Mouse (Mus musculus) gastrocnemius, postnatal 14 days (tissue): ENCODE results near the gene Galnt18. TPM values are rescaled to one million over a fixed set of nuclear protein-coding genes. Genes with fewer than 3 reads are reported as not detected.

ENCODE experiments used
- DNase-seq: peaks from one replicate; pipeline ENCODE4 v3.0.0; 2021; ENCODE audit warnings: mixed read lengths
- intact Hi-C: fragments of 180-260 bp; cut with DNase I; formaldehyde crosslinking; loops from one replicate; pipeline ENCODE4 v1.15.1; 2025; ENCODE audit warnings: low total_unique reads
- total RNA-seq, 2 experiments: library from RNA; stranded (reverse); gene quantifications; 2 replicates each; pipeline ENCODE4 v1.2.3; 2021

The Galnt18 gene
- total RNA-seq, 2 experiments from 2014 or later, result 8.3 to 8.8 TPM

DNA sequence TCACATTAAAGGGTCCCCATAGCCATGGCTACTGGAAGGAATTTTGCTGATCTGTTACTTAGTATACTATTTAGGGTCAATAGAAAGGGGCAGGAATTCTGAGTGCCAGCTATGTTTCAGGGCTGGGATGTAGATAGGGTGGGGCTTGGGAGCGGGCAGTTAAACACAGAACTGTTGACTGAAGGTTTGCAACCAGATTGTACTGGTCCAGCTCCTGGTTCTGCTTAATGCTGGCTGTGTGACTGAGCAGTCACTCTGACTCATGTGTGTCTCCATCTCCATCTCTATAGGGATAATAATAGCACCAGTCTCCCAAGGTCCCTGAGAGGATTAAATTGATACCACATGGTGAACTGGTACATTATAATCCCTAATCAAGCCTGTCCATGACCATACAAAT, 258.9 kb downstream of the Galnt18 start:
- intact Hi-C loops, result no loop called here

DNA sequence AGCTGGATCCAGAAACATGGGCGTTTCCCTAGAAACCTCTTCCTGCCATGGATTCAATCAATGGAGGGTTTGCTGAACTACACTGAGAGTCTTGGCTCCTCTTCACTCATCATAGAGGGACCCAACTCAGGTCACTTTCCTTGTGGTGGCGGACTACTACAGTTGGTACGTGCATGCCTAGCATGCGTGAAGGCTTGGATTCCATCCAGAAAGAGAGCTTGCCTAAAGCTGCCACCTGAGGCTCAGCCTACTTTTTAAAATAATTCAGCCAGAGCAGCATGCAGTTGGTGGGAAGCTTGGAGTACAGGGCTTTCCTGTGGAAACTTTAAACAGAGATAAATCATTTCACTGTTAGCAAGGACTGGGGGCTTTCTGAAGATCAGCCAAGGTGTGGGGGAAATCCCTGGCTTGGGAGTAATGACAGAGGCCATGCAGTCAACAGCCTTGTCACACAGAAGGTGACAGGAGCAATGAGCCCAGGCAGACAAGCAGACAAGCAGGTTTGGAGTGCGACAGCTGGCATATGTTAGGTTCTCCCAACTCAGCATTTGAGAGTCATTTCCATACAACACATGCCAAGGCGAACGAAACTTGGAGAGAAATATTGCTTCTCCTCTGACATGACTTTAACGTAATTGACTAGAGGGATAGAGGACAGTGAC, 261.1 kb downstream of the Galnt18 start:
- no peak for DNase-seq

More for the DNA sequence above, 258.9 kb downstream of the Galnt18 start:
- no peak for DNase-seq

DNA sequence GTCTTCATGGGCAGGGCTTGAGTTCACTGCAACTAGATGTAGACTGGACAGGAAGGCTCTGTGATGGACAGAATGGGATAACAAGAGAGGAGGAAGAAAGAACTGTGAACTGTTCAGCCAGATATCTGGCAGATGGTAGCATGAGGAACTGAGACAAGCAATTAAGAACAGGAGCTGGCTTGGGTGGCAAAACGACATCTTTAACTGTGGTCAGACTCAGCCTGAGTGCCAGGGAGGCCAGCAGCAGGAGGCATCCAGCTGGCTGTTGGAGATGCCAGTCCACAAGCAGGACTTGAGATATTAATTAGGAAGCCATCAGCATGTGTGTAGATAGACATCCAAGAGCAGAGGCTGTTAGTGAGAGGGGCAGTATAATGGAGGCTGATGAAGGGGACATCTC, 262.9 kb downstream of the Galnt18 start:
- no peak for DNase-seq
- intact Hi-C loops, result no loop called here

More for the DNA sequence above, 261.1 kb downstream of the Galnt18 start:
- intact Hi-C loops, result no loop called here

DNA sequence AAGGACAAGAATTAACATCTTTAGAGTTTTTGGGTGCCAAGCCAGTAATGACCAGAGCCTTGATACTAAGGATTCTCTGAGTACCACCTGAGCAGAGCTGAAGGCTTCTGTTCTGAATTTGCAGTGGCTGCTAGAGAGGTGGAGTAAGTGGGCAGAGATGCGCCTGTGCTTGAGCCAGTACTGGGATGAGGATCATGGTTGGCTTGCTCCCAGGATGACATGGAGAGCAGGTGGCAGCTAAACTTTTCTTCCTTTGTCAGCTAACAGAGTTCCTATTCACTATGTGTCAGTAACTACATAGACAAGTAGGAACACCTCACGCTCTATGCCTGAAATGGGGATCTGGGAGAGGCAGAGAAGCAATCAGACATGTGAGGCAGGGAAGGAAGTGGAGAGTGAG, 264.3 kb downstream of the Galnt18 start:
- intact Hi-C loops, result no loop called here
- DNase-seq, result no peak

DNA sequence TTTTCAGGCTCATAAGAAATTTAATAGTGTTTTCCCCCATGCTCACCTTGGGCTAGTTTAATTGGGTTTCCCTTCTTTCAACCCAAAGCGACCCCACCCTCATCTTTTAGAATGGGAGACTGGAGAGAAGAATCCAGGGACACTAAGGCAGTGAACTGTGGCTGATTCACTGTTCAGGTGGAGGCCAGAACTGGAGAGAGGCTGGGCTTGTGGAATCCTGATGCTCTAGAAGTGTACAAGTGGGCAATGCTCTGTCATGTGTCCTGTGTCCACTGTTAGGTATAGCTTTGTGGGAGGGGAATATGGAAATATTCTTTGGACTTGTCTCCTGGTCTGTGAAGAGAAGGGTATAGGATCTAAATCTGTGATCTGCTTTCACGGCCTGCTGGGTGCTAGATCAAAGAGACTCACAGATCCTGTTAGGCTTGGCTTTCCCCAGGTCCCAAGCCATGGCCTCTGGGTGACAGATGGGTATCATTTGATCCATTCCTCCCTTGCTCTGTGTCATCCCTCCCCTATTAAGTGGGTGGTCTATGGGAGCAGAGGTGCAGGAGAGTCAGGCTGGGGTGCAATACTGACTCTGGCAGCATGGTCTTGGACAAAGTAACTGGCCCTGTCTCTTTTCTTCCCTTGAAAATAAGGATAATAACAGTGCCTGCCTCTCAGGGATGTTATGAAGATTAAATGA, 270.5 kb downstream of the Galnt18 start:
- DNase-seq, result no peak
- intact Hi-C loops, result no loop called here

DNA sequence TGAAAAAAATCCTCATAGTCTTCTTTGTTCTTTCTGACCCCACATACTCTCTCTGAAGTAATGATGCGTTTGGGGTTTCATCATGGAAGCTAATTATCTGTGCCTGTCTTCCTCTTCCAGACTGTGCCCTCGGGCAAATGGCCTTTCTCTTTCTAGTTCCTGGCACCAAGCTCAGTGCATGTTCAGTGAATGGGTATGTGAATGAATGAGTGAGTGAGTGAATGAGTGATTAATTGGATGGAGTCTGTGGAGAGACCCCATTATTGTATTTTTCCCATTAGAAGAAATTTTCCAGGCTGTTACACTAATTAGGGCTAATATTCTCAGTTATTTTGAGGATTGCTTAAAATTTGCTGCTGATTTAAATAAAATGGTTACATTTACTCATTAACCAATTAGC, 279.2 kb downstream of the Galnt18 start:
- intact Hi-C loops, result no loop called here
- no peak for DNase-seq

DNA sequence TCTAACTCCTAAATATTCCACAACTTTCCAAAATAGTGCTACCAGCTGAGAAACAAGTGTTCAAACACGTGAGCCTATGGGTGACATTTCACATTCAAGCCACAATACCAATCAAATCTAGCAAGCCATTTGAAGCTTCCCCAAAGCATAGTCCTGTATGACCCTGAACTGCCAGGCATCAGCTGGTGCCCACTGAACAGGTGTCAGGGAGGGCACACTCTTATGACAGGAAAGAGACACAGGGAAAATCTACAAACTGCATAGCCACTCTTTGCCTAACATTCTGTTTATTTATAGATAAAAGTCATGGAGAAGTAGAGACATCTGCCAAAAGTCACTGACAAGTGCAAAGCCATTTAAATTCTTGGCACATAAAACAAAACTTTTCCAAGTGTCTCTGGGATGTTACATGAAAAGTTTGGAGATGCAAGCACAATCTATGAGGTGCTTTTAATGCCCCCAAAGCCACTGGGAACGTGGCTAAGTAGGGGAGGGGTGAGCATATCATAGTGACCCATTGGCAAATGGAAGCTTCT, 280.5 kb downstream of the Galnt18 start:
- no peak for DNase-seq

DNA sequence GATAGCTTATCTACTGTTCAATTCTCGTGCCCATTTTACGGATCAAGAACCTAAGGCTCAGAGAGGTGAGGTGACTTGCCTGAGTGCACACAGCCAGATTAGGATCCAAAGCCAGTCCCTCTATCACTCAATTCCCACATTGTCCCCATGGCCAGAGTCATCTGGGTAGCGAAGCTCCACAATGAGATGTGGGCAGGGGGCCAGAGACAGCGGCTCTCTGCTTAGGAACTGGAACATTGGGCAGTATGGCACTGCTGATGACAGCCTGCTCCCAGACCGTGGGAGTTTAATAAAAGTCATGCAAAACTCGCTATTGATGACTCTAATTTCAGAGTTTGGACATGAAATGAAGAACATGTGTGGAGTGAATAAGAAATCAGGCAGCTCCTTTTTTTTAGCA, 282.6 kb downstream of the Galnt18 start:
- intact Hi-C loops, result no loop called here
- DNase-seq, result no peak

More for the DNA sequence above, 280.5 kb downstream of the Galnt18 start:
- intact Hi-C loops, result no loop called here

DNA sequence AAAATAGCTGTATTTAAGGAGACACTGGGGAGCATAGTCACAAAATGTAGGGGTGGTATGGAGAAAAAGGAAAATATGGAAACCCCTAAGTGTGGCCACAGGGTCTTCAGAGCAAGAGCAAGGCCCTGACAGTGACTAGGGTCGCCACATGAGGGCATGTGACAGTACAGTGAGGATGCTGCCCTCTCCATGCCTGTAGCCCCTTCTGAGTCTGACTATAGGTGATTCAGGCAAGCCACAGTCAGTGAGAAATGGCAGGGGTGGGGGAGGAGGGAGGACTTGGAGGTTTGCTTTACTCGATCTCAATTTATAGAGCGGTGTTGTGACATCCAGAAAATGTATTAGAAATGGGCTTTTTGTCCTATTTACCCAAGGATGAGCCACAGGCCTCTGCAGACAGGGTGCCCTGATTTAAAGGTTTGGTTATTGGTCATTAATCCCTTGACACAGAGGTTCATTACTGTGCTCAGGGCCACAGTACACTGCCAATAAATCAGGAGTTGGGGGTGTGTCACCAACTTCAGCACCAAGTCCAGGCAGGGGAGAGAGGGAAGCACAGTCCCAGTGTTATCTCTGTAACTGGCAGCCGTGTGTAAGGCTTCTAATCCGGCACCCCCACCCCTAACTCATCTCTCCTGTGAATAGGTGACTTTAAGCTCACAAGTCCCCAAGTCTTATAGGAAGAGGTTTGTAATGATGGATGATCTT, 287.4 kb downstream of the Galnt18 start:
- no peak for DNase-seq
- intact Hi-C loops, result no loop called here

DNA sequence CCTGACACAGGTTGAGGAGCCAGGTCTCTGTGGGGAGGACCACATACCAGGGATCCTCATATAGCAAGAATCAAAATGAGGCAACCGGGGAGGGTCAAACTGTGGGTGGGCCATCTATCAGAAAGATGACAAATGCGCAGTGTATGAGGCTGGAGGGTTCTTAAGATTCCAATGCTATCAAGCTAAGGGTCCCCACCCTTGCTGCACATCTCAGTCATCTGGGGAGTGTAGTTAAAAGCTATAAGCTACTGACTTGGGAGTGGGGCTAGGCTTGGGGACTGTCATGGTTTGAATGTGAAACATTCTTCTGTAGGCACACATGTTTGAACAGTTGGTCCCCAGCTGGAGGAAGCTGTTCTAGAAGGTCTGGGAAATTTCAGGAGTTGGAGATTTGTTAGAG, 288.2 kb downstream of the Galnt18 start:
- DNase-seq, result no peak
- intact Hi-C loops, result no loop called here

DNA sequence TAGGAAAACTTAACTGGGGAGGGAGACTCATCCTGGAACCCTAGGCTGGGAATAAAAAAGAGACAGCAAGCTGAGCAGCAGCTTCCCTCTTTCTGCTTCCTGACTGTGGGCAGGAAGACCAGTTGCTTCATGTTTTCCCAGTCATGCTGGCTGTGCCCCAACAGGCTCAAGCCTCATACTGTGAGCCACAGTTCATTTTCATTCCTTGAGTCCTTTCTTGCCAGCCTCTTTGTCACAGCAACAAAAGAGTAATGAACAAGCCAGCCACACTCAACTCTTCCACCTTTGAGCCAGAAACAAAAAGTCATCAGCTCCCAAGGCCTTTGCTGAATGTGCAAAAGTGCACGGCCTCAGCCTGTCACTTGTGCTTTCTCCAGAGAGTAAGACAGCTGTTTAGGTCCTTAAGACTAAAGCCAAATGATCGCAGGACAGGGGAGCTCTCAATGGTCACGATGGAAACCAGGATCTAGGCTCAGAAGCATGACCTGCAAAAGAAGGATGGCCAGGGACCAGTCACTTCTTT, 292.9 kb downstream of the Galnt18 start:
- intact Hi-C loops, result no loop called here
- DNase-seq, result peak; percentile 30

DNA sequence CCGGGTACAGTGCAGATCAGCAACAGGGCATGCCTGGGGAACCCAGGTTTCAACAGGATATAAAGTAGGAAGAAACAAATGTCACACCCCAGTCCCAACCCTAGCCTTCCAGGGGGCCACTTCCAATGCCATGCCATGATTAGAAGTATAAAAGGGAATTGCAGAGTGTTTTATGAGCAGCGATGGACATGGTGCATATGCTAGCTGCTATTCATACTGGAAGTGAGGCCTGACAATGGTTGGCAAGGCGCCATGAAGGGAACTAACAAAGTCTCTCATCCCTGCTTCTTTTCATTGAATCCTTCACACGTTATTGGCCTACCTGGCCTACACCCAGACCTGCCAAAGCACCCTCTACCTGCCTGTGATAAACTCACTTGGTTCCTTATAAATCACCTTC, 295.9 kb downstream of the Galnt18 start:
- intact Hi-C loops, result no loop called here
- DNase-seq, result no peak

DNA sequence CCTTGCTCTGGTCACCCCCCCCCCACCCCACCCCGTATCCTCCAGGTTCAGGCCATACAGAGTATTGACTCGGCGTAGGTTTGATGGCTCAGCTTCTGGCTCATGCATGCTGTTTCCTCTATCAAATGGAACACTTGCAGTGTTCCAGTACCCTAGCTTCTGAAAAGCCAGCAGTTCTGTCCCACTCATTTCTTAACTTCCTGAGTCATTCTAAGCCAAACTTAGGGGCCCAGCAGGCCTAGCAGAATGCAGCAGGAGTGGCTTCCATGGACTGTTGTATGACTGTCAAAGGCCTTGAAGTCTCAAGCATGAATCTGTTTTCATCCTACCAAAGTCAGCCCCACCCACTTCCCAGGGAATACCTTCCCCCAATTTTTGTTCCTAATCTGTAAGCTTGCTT, 296.5 kb downstream of the Galnt18 start:
- no peak for DNase-seq
- intact Hi-C loops, result no loop called here

DNA sequence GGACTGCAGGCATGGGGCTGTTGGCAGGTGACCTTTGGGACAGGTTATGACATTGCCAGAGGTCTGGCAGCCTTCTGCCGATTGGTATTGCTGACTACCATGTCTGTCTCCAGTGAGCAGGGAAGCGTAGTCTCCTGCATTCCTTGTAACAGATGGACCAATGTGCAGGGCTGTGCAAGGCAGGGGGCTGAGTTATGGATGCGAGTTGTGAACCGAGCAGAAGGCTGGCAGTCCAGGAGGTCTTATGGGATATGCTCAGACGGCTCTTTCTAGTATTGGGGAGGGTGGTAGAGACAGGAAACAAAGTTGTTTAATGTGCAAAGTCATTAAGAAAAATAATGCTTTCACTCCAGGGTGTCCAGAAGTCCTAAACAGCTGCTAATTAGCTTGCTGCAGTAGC, 312.1 kb downstream of the Galnt18 start:
- intact Hi-C loops, result no loop called here
- no peak for DNase-seq

DNA sequence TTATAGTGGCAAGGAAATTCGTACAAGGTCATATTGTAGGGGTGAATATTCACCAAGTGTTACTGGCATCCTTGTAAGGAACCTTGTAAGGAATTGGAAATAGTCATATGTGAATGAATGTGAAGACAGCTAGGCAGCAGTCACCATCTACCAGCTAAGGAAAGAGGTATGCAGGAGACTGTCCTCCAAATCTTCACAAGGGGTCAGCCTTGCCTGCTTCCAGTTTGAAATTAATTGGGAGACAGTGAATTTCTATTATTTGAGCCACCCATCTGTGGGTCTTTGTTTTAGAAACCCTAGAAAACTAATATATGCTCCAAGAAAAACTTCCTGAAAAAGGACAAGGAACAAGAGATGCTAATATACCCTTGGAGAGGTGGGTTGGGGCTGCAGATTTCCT, 313.1 kb downstream of the Galnt18 start:
- intact Hi-C loops, result no loop called here
- no peak for DNase-seq

DNA sequence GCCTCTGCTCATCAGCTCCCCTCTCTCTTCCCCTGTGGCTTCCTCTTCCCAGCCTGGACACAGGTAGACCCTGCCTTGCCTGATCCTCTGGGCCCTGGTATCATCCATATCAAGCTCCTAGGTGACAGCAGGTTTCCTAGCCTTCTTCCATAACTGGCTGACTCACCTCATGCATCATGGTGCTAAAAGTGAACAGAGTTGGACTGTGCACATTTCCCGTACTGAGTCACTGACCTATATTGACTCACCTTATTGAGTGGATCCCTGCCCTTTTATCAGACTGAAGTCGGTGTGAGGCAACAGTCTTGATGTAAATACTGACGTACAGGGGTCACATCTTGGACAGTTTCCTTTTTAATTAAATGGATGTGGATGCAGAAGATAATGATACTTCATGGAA, 313.7 kb downstream of the Galnt18 start:
- DNase-seq, result no peak
- intact Hi-C loops, result no loop called here

DNA sequence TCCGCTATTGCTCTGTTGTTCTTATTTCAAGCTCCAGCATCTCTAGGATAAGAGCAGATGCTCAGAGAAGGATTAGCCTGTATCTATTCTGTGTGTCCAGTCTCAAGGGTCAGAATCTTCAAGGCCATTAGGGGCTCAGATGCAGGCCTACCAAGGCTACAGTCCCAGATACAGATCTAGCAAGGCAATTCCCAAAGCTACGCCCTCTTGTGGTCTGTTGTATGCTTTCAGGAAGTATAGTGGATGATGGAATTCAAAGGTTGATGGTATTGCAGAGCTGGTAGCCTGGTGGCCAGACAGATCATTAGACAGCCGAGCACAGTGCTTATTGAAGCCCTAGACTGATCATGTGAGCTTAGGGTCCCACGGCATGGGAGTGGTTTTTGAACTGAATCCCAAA, 320.1 kb downstream of the Galnt18 start:
- intact Hi-C loops, result no loop called here
- no peak for DNase-seq

DNA sequence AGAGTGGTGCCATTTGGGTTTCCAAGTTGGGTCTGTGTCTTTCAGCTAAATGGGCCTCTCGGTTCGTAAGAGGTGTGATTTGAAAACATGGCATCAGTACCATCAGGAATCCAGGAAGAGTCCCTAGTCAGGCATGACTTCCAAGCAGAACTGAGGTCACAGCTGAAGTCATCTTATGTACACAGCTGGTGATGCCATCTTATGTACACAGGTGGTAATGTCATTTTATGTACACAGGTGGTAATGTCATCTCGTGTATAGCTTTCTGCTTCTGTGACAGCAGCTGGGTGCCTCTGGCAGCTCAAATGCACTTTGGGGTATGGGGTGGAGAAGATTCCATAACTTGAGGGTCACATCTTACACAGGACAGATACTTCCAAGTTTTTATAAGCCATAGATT, 323.8 kb downstream of the Galnt18 start:
- no peak for DNase-seq
- intact Hi-C loops, result no loop called here

DNA sequence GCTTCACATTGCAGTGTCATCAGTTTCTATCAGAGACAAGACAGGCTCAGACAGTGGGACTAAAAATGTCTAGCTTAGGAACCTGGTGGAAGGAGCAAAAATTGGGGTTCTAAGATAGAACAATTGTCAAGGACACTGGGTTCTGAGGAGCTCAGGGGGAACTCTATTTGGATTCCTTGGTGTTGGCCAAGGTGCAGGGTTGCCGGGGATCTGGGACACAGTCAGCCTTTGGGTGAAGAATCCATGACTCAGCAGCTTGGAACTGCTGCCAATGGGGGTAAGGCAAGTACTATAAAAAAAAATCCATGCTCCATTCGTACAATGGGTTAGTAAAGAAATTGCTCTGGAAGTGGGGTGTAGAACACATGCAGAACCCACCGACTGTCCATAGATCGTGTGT, 324.2 kb downstream of the Galnt18 start:
- DNase-seq, result no peak
- intact Hi-C loops, result no loop called here

DNA sequence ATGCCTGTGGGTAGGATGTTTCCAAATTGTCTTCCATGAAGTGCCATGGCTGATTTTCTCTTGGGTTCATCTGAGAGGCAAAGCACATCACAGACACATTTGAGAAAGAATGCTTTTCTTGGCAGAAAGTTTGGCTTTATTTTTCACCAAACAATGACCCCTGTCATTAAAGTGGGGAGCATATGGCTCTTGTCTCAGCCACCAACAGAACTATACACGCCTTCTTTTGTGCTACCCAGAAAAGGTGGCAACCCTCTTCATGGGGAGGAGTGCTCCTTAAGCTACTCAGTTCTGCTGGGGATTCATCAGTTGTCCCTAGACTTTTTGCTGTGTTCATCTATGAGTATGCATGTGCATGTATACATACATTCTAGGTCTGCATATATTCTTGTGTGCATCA, 327.8 kb downstream of the Galnt18 start:
- DNase-seq, result no peak
- intact Hi-C loops, result no loop called here
